Mouse (Mus musculus): ENCODE data around the gene Sptb. TPM values are rescaled to one million over a fixed set of nuclear protein-coding genes. Genes with fewer than 3 reads are reported as not detected.

Gene Sptb
- polyA plus RNA-seq, 1 experiment from 2014 or later, result 13.4 TPM

DNA sequence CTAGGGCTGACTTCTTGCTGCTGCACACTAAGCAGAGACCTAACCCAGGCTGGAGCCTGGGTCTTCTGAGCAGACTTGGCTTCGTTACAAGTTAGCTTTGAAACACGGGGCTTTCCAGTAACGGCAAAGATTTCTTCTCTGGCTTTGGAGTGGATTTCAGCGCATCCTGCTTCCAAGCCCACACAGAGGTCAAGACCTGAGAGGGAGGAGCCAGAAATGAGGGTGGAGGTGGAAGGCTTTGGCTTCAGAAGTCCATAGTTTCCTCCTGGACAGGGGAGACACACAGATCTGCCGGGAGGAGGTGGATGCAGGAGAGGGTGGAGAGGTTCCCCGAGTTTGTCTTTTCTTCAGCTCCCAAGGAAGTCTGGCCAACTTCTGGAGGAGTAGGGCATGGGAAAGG, 120.8 kb downstream of the Sptb start:
- H3K4me1 ChIP-seq (replicated peaks), result peaks cover 29% of the 10 kb centered on the region
- H3K4me3 ChIP-seq, result no peak overlapping the region
- 39% methylated on average over 6 of the region's 6 CpGs for WGBS
- no peak overlapping the region for H3K27ac ChIP-seq (ENCODE audit: poor library complexity, severe bottlenecking)
- ATAC-seq (ENCODE audit: insufficient number of reproducible peaks, low FRiP score), result no peak
- no peaks in the 10 kb centered on the region; the same call in 1 of the 2 replicates for H3K9me3 ChIP-seq (replicated peaks)
- no peaks in the 10 kb centered on the region for H3K27me3 ChIP-seq (replicated peaks)
- H3K36me3 ChIP-seq, result 0 out of 2 replicates have a peak, but pooled peaks cover 2% of the 10 kb centered on the region
- H3K9ac ChIP-seq, result no peak overlapping the region
- no peak overlapping the region for H3K4me2 ChIP-seq

DNA sequence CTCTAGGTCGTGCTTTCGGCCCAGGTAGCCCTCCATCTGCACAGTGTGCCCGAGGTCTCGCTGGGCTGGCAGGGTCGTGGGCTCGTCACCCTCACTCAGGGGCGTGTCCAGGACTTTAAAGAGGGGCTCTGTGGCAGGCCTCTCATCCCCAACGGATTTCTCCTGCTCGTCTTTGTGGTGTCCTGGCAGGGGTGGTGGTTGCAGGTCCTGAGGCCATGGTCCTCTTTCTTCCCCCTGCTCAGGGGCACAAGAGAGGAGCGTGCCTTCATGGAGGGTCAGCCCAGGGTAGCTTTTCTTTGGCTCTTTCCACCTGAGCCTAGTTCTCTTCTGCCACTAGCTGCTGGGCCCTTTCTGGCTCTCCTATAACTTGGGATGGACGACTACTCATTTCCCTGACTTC, 123.0 kb downstream of the Sptb start:
- Histone ChIP-seq H3K4me1 (replicated peaks) (peaks cover 30% of the 10 kb centered on the region), H3K27me3 (replicated peaks) (no peaks in the 10 kb centered on the region), H3K9me3 (replicated peaks) (no peaks in the 10 kb centered on the region; the same call in 1 of the 2 replicates), H3K9ac (no peak overlapping the region), H3K4me3 (no peak overlapping the region), H3K4me2 (no peak overlapping the region), H3K27ac (ENCODE audit: poor library complexity, severe bottlenecking) (no peak overlapping the region), H3K36me3 (0 out of 2 replicates have a peak, but pooled peaks cover 2% of the 10 kb centered on the region)
- ATAC-seq (ENCODE audit: insufficient number of reproducible peaks, low FRiP score), result no peak
- WGBS, result 76% methylated on average over 11 of the region's 11 CpGs

DNA sequence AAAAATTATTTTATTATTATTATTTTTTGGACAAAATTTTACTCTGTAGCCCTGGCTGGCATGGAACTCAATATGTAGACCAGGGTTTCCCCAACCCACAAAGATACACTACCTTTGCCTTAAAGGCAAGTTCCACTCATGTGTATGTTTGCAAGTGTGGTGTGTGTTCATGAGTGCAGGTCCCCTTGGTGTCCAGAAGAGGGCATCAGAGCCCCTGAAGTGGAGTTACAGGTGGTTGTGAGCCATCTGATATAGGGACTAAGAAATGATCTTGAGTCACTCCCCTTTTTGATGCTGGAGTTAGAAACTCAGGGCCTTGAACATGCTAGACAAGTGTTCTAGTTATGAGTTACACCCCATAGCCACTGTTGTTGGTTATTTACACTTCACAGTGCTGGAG, 125.3 kb downstream of the Sptb start:
- ATAC-seq (ENCODE audit: insufficient number of reproducible peaks, low FRiP score), result no peak

DNA sequence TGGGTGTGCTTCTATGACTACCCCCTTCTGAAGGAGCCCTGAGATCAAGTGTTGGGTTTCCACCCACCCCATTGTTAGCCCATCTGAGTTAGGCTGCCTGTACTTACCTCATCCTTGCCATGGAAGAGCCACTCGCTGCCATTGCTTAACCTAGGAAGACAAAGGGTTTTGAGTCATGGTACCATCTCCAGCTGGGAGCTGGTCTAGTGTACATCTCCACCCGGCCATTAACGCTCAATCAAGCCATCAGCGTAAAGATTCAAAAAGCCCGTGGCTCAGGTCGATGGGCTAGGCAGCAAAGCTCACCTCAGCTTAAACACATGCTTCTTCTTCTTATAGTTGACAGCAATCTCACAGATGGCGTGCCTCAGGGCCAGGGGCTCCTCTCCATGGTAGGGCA, 126.9 kb downstream of the Sptb start:
- peaks cover 20% of the 10 kb centered on the region for H3K36me3 ChIP-seq
- peaks cover 20% of the 10 kb centered on the region for H3K4me1 ChIP-seq (replicated peaks)
- H3K9me3 ChIP-seq (replicated peaks), result no peaks in the 10 kb centered on the region; the same call in 1 of the 2 replicates
- H3K27ac ChIP-seq (ENCODE audit: poor library complexity, severe bottlenecking), result peak overlapping the region; percentile 20; the same call in 1 of the 2 replicates
- ATAC-seq (ENCODE audit: insufficient number of reproducible peaks, low FRiP score), result no peak
- no peak overlapping the region for H3K4me2 ChIP-seq
- WGBS, result 88% methylated on average over 7 of the region's 7 CpGs
- H3K27me3 ChIP-seq (replicated peaks), result no peaks in the 10 kb centered on the region
- H3K9ac ChIP-seq, result peak overlapping the region; percentile 42; the same call in 1 of the 2 replicates
- H3K4me3 ChIP-seq, result no peak overlapping the region

More for the DNA sequence above, 125.3 kb downstream of the Sptb start:
- Histone ChIP-seq H3K27me3 (replicated peaks) (no peaks in the 10 kb centered on the region), H3K4me3 (no peak overlapping the region), H3K4me2 (no peak overlapping the region), H3K9me3 (replicated peaks) (no peaks in the 10 kb centered on the region; the same call in 1 of the 2 replicates), H3K9ac (no peak overlapping the region), H3K4me1 (replicated peaks) (peaks cover 29% of the 10 kb centered on the region), H3K36me3 (peaks cover 8% of the 10 kb centered on the region; the same call in 1 of the 2 replicates), H3K27ac (ENCODE audit: poor library complexity, severe bottlenecking) (no peak overlapping the region)

DNA sequence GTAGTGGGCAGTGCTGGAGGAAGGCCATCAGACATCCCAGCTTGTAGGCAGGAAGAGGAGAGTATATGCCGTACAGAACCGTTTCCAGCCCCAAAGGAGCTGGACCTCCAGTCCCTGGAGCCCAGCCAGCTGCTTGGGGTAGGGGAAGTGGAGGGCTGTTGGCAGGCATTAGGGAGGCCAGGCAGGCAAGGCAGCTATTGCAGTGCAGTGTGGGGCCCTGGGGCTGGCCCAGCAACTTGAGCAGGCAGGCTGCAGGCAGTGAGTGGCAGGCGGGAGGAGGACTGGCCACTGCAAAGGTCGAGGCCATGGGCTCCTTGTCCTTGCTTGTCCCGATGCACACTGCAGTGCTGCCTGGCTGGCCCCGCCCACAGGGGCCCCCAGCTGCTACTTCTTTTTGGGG, 127.5 kb downstream of the Sptb start:
- Histone ChIP-seq H3K4me2 (peak overlapping the region; percentile 15; the same call in 1 of the 2 replicates), H3K4me3 (no peak overlapping the region), H3K9ac (peak overlapping the region; percentile 42), H3K27ac (ENCODE audit: poor library complexity, severe bottlenecking) (peak overlapping the region; percentile 20), H3K27me3 (replicated peaks) (no peaks in the 10 kb centered on the region), H3K9me3 (replicated peaks) (no peaks in the 10 kb centered on the region; the same call in 1 of the 2 replicates), H3K36me3 (peaks cover 27% of the 10 kb centered on the region), H3K4me1 (replicated peaks) (peaks cover 20% of the 10 kb centered on the region)
- ATAC-seq (ENCODE audit: insufficient number of reproducible peaks, low FRiP score), result peak; percentile 58; the same call in 1 of the 2 replicates
- WGBS, result 15% methylated on average over 6 of the region's 6 CpGs

DNA sequence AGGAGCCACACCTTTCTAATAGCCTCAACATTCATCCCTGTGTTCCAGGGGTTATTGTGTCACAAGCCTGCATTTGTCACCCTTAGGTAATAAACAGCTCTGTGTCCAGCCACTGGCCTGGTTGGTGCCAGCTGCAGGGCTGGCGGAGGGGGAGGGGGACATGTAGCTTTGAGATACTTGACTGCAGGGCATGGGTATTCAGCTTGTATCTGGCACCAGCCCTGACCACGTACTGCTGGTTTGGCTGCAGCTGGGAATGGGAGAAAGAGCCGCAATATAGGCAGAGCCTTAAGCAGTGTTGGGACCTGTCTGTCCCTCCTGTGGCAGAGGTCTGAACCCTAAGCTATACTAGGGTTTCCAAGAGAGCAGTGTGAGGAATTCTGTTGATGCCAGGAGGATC, 128.2 kb downstream of the Sptb start:
- no peaks in the 10 kb centered on the region for H3K27me3 ChIP-seq (replicated peaks)
- no peaks in the 10 kb centered on the region; the same call in 1 of the 2 replicates for H3K9me3 ChIP-seq (replicated peaks)
- no peak for ATAC-seq (ENCODE audit: insufficient number of reproducible peaks, low FRiP score)
- no peak overlapping the region for H3K27ac ChIP-seq (ENCODE audit: poor library complexity, severe bottlenecking)
- 82% methylated on average over 3 of the region's 3 CpGs for WGBS
- H3K4me3 ChIP-seq, result no peak overlapping the region
- H3K36me3 ChIP-seq, result peaks cover 34% of the 10 kb centered on the region
- peaks cover 20% of the 10 kb centered on the region for H3K4me1 ChIP-seq (replicated peaks)
- no peak overlapping the region for H3K4me2 ChIP-seq
- H3K9ac ChIP-seq, result no peak overlapping the region

DNA sequence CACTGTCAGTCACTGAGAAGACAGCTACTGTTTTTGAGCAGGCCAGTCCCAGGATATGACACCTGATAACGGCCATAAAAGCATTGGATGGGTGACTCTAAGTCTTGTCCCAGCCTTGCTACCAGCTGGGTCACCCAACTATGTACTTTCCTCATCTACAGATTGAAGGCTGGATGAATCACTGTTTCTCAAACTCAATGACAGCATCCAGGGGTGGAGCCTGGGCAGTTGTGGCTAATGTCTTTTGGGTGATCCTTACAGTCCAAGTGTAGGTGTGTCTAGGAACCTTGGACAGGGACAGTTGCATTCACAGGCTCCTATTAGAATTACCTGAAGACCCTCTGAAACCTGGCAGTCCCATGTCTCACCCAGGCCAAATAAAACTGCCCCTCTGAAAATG, 130.5 kb downstream of the Sptb start:
- no peaks in the 10 kb centered on the region for H3K27me3 ChIP-seq (replicated peaks)
- no peak overlapping the region for H3K27ac ChIP-seq (ENCODE audit: poor library complexity, severe bottlenecking)
- no peak overlapping the region for H3K9ac ChIP-seq
- no peak for ATAC-seq (ENCODE audit: insufficient number of reproducible peaks, low FRiP score)
- H3K4me2 ChIP-seq, result no peak overlapping the region
- WGBS, result 84% methylated on average over 1 of the region's 1 CpGs
- H3K4me3 ChIP-seq, result no peak overlapping the region
- peaks cover 55% of the 10 kb centered on the region for H3K36me3 ChIP-seq
- H3K4me1 ChIP-seq (replicated peaks), result peaks cover 20% of the 10 kb centered on the region
- no peaks in the 10 kb centered on the region for H3K9me3 ChIP-seq (replicated peaks)

DNA sequence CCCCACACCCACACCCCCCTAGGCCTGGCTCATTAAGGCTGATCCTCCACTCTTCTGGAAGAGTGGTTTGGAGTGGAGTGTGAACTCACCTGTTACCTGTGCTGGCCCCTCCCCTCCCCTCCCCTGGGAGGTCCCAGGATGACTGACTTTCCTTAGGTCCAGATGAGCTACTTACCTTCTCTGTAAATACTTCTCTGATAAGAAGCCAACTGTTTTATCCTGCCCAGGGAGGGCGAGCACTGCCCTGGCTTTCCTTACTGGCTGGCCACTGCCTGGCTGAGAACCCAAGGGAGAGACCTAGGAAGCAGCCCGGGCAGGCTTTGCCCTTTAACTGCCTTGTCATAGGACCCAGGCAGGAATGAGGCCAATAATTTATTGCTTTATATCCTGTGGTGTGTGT, 131.9 kb downstream of the Sptb start:
- Histone ChIP-seq H3K4me3 (no peak overlapping the region), H3K4me1 (replicated peaks) (peaks cover 17% of the 10 kb centered on the region), H3K4me2 (no peak overlapping the region), H3K9ac (no peak overlapping the region), H3K9me3 (replicated peaks) (no peaks in the 10 kb centered on the region), H3K27me3 (replicated peaks) (no peaks in the 10 kb centered on the region), H3K27ac (ENCODE audit: poor library complexity, severe bottlenecking) (no peak overlapping the region), H3K36me3 (peaks cover 62% of the 10 kb centered on the region)
- no peak for ATAC-seq (ENCODE audit: insufficient number of reproducible peaks, low FRiP score)
- WGBS, result 81% methylated on average over 2 of the region's 2 CpGs

DNA sequence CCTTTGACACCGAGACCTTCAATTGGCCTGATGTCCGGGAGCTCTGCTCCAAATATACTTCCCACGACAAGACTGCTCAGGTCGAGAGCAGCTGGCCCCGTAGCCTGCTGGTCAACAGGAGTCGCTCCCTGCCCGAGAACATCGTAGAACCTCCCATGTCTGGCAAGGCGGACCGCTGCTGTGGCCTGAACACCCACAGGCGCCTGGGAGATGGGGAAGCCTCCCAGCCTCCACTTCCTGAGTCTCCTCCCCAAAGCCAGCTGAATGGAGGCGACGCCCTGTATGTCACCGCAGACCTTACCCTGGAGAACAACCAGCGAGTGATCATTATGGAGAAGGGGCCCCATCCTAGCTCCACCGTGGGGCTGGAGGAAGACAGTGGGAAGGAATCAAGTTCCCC, 132.5 kb downstream of the Sptb start:
- WGBS, result 87% methylated on average over 16 of the region's 16 CpGs
- Histone ChIP-seq H3K9ac (no peak overlapping the region), H3K4me1 (replicated peaks) (peaks cover 11% of the 10 kb centered on the region), H3K27ac (ENCODE audit: poor library complexity, severe bottlenecking) (no peak overlapping the region), H3K9me3 (replicated peaks) (no peaks in the 10 kb centered on the region), H3K36me3 (peaks cover 68% of the 10 kb centered on the region), H3K4me2 (no peak overlapping the region), H3K4me3 (no peak overlapping the region), H3K27me3 (replicated peaks) (no peaks in the 10 kb centered on the region)
- ATAC-seq (ENCODE audit: insufficient number of reproducible peaks, low FRiP score), result no peak

DNA sequence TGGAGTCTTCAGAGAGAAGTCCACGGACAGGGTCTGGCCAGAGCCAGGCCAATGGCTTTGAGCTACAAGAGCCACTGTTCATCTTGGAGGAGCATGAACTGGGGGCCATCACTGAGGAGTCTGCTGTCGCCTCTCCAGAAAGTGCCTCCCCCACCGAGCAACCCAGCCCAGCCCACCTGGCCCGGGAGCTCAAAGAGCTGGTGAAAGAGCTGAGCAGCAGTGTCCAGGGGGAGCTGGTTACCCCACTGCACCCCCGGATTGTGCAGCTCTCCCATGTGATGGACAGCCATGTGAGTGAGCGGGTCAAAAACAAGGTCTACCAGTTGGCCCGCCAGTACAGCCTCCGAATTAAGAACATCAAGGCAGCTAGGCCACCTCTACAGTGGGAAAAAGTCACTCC, 133.5 kb downstream of the Sptb start:
- Histone ChIP-seq H3K27me3 (replicated peaks) (no peaks in the 10 kb centered on the region), H3K4me3 (no peak overlapping the region), H3K9me3 (replicated peaks) (no peaks in the 10 kb centered on the region), H3K4me2 (no peak overlapping the region), H3K4me1 (replicated peaks) (0 out of 2 replicates have a peak, but pooled peaks cover under 1% of the 10 kb centered on the region), H3K9ac (no peak overlapping the region), H3K27ac (ENCODE audit: poor library complexity, severe bottlenecking) (no peak overlapping the region), H3K36me3 (peaks cover 78% of the 10 kb centered on the region)
- ATAC-seq (ENCODE audit: insufficient number of reproducible peaks, low FRiP score), result no peak
- WGBS, result 91% methylated on average over 8 of the region's 8 CpGs

DNA sequence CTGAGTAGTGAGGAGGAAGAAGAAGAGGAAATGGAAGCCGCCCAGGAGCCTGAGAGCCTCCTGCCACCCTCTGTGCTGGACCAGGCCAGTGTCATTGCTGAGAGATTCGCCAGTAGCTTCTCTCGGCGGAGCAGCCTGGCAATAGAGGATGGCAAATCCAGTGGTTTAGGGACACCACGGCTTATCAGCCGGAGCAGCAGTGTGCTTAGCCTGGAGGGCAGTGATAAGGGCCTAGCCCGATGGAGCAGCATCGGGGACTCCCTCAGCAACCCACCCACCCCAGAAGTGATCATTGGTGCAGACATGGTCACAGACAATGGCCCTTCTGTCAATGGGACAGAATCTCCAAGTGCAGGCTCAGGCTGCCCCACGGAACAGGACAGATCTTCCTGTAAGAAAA, 134.3 kb downstream of the Sptb start:
- no peak for ATAC-seq (ENCODE audit: insufficient number of reproducible peaks, low FRiP score)
- H3K36me3 ChIP-seq, result peaks cover 83% of the 10 kb centered on the region
- no peak overlapping the region for H3K4me3 ChIP-seq
- WGBS, result 57% methylated on average over 9 of the region's 9 CpGs
- peaks cover under 1% of the 10 kb centered on the region; the same call in 1 of the 2 replicates for H3K4me1 ChIP-seq (replicated peaks)
- H3K27ac ChIP-seq (ENCODE audit: poor library complexity, severe bottlenecking), result no peak overlapping the region
- no peaks in the 10 kb centered on the region for H3K27me3 ChIP-seq (replicated peaks)
- no peak overlapping the region for H3K9ac ChIP-seq
- H3K9me3 ChIP-seq (replicated peaks), result no peaks in the 10 kb centered on the region
- no peak overlapping the region for H3K4me2 ChIP-seq

DNA sequence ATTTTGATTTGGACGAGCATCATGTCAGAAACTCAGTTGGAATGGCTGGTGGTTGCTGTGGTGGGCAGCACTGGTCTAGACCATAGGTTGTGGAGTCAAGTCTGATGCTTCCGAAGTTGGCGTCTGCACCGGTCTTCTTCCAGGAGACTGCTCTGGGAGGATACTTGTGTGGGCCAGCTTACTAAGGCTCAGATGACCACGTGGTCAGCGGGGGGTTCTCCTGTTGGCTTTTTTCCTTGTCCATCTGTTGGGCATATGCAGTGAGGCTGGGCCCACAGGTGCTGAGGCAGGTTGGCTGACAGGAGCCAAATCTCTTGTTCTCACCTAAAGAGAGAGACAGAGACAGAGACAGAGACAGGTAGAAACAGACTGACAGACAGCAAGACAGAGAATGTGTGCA, 135.5 kb downstream of the Sptb start:
- Histone ChIP-seq H3K4me2 (no peak overlapping the region), H3K27me3 (replicated peaks) (no peaks in the 10 kb centered on the region), H3K9me3 (replicated peaks) (no peaks in the 10 kb centered on the region), H3K36me3 (peaks cover 80% of the 10 kb centered on the region), H3K9ac (no peak overlapping the region), H3K4me3 (no peak overlapping the region), H3K27ac (ENCODE audit: poor library complexity, severe bottlenecking) (no peak overlapping the region), H3K4me1 (replicated peaks) (peaks cover 13% of the 10 kb centered on the region)
- no peak for ATAC-seq (ENCODE audit: insufficient number of reproducible peaks, low FRiP score)
- 88% methylated on average over 6 of the region's 6 CpGs for WGBS

Data from heart, embryonic 12.5 days (tissue).